Mouse (Mus musculus): Measurements from ENCODE around the gene Gtf2e1. TPM values are rescaled to one million over a fixed set of nuclear protein-coding genes. Genes with fewer than 3 reads are reported as not detected.

The Gtf2e1 gene
- polyA plus RNA-seq, 1 experiment from 2014 or later: 45.4 TPM

DNA sequence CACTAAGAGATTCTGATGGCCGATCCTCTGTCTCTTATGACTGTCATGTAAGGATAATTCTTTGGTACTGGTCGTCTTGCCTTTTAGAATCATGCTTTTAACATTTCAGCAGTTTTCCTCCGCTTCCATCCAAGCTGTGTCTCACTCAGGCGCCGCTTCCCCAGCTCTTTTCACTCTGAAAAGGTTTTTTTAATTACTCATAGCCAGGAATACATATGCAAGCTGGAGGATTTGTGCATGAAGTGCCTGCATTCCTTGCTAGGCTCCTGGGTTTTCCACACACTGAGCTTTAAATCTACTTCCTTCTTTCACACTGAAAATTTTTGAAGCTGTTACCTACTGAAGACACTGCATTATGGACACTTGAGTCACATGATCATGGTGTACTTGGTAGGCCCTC is 23.4 kb upstream of the Gtf2e1 start:
- no peak overlapping the region for H3K4me2 ChIP-seq (ENCODE audit: low read depth, severe bottlenecking)
- DNase-seq (ENCODE audit: low spot score) (no peak), ATAC-seq (ENCODE audit: insufficient number of reproducible peaks, low FRiP score, low TSS enrichment, low read depth) (no peak)
- H3K9me3 ChIP-seq (ENCODE audit: control insufficient read depth, low read length): peaks cover 2% of the 10 kb centered on the region; the same call in 1 of the 2 replicates
- H3K27ac ChIP-seq (replicated peaks; ENCODE audit: low read depth, low read length): no peak overlapping the region
- H3K27me3 ChIP-seq (ENCODE audit: control insufficient read depth, insufficient read depth, low read length): no peaks in the 10 kb centered on the region
- no peak overlapping the region for H3K4me3 ChIP-seq (ENCODE audit: low read depth, low read length)
- H3K4me1 ChIP-seq (ENCODE audit: control insufficient read depth, insufficient read depth, low read length): no peaks in the 10 kb centered on the region
- peaks cover 4% of the 10 kb centered on the region; the same call in 1 of the 2 replicates for H3K36me3 ChIP-seq (ENCODE audit: control insufficient read depth, insufficient read depth, low read length)
- 87% methylated on average over 5 of the region's 5 CpGs for WGBS
- no peak overlapping the region for H3K9ac ChIP-seq (ENCODE audit: low read length)

GRCm38 (mm10) chr16:37562414-37562813 is 22.8 kb upstream of the Gtf2e1 start:
- no peak overlapping the region for H3K9ac ChIP-seq (ENCODE audit: low read length)
- no peak overlapping the region for H3K27ac ChIP-seq (replicated peaks; ENCODE audit: low read depth, low read length)
- no peaks in the 10 kb centered on the region for H3K27me3 ChIP-seq (ENCODE audit: control insufficient read depth, insufficient read depth, low read length)
- peaks cover 4% of the 10 kb centered on the region; the same call in 1 of the 2 replicates for H3K36me3 ChIP-seq (ENCODE audit: control insufficient read depth, insufficient read depth, low read length)
- ATAC-seq (ENCODE audit: insufficient number of reproducible peaks, low FRiP score, low TSS enrichment, low read depth) (no peak), DNase-seq (ENCODE audit: low spot score) (no peak)
- no peak overlapping the region for H3K4me2 ChIP-seq (ENCODE audit: low read depth, severe bottlenecking)
- 89% methylated on average over 6 of the region's 6 CpGs for whole genome bisulfite sequencing
- H3K4me1 ChIP-seq (ENCODE audit: control insufficient read depth, insufficient read depth, low read length): no peaks in the 10 kb centered on the region
- H3K9me3 ChIP-seq (ENCODE audit: control insufficient read depth, low read length): peaks cover 2% of the 10 kb centered on the region; the same call in 1 of the 2 replicates
- no peak overlapping the region for H3K4me3 ChIP-seq (ENCODE audit: low read depth, low read length)

DNA sequence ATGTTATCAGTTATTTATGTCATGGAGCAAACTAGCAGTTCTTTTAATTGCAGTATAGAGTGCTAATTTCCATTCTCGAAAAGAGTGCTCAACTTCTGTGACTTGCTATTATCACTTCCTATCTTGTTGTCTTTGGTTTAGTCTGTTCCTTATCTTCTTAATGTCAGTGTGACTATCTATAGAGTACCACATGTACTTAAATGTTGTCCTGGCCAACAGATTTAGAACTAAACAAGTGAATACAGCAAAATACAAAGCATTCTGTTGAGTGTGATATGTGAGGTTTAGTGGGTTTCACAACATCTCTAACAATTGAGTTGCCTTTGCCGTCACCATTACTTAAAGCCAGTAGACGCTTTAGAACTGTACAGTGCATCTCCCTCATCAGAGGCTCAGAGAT is 13.2 kb upstream of the Gtf2e1 start:
- no peak overlapping the region for H3K4me2 ChIP-seq (ENCODE audit: low read depth, severe bottlenecking)
- no peak for DNase-seq (ENCODE audit: low spot score)
- no peak for ATAC-seq (ENCODE audit: insufficient number of reproducible peaks, low FRiP score, low TSS enrichment, low read depth)
- WGBS: 87% methylated on average over 3 of the region's 3 CpGs
- H3K27ac ChIP-seq (replicated peaks; ENCODE audit: low read depth, low read length): no peak overlapping the region
- no peak overlapping the region for H3K4me3 ChIP-seq (ENCODE audit: low read depth, low read length)
- no peaks in the 10 kb centered on the region for H3K4me1 ChIP-seq (ENCODE audit: control insufficient read depth, insufficient read depth, low read length)
- 0 out of 2 replicates have a peak, but pooled peaks cover 2% of the 10 kb centered on the region for H3K36me3 ChIP-seq (ENCODE audit: control insufficient read depth, insufficient read depth, low read length)
- no peaks in the 10 kb centered on the region for H3K9me3 ChIP-seq (ENCODE audit: control insufficient read depth, low read length)
- H3K9ac ChIP-seq (ENCODE audit: low read length): no peak overlapping the region
- H3K27me3 ChIP-seq (ENCODE audit: control insufficient read depth, insufficient read depth, low read length): no peaks in the 10 kb centered on the region

DNA sequence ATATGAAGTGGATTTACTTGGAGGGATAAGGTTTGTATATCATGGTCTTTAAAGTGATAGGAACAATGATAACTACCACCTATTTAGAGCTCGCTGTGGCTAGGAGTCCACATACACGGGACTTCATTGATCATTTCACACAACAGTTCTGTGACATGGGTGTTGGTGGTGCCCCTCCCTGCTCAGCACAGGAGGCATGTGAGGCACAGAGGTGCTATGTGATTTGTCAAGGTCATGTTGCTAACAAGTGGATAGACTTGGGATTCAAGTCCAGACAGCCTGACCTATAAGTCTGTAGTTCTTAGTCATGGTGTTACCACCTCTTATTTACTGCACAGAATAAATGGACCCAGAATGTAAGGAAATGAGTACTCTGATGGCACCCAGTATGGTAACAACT is 11.4 kb upstream of the Gtf2e1 start:
- 94% methylated on average over 2 of the region's 2 CpGs for WGBS
- no peak overlapping the region for H3K27ac ChIP-seq (replicated peaks; ENCODE audit: low read depth, low read length)
- H3K36me3 ChIP-seq (ENCODE audit: control insufficient read depth, insufficient read depth, low read length): no peaks in the 10 kb centered on the region
- H3K27me3 ChIP-seq (ENCODE audit: control insufficient read depth, insufficient read depth, low read length): no peaks in the 10 kb centered on the region
- ATAC-seq (ENCODE audit: insufficient number of reproducible peaks, low FRiP score, low TSS enrichment, low read depth) (no peak), DNase-seq (ENCODE audit: low spot score) (no peak)
- no peak overlapping the region for H3K4me2 ChIP-seq (ENCODE audit: low read depth, severe bottlenecking)
- no peaks in the 10 kb centered on the region for H3K4me1 ChIP-seq (ENCODE audit: control insufficient read depth, insufficient read depth, low read length)
- no peak overlapping the region for H3K9ac ChIP-seq (ENCODE audit: low read length)
- H3K4me3 ChIP-seq (ENCODE audit: low read depth, low read length): no peak overlapping the region
- H3K9me3 ChIP-seq (ENCODE audit: control insufficient read depth, low read length): no peaks in the 10 kb centered on the region

DNA sequence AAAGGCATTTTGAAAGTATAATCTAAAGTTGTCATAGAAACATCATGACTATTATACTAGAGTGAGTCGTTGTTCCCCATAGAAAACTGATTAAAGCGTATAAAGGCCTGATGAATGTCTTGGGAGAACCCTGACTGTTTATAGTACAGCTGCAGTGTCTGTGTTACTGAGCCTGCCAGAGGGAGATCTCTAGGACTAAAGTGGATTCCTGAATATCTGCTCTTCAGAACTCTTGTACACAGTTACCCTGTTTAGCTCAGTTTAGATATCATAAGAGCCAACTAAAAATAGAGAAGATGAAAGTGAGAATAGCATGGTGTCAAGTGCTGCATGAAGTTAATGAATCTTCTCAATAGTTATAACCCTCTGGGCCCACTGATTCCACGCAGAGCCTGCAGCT is 10.7 kb upstream of the Gtf2e1 start:
- WGBS: 88% methylated on average over 3 of the region's 3 CpGs
- Histone ChIP-seq H3K27me3 (ENCODE audit: control insufficient read depth, insufficient read depth, low read length) (no peaks in the 10 kb centered on the region), H3K9ac (ENCODE audit: low read length) (no peak overlapping the region), H3K36me3 (ENCODE audit: control insufficient read depth, insufficient read depth, low read length) (no peaks in the 10 kb centered on the region), H3K9me3 (ENCODE audit: control insufficient read depth, low read length) (no peaks in the 10 kb centered on the region), H3K27ac (replicated peaks; ENCODE audit: low read depth, low read length) (no peak overlapping the region), H3K4me3 (ENCODE audit: low read depth, low read length) (no peak overlapping the region), H3K4me1 (ENCODE audit: control insufficient read depth, insufficient read depth, low read length) (no peaks in the 10 kb centered on the region), H3K4me2 (ENCODE audit: low read depth, severe bottlenecking) (no peak overlapping the region)
- DNase-seq (ENCODE audit: low spot score): no peak
- no peak for ATAC-seq (ENCODE audit: insufficient number of reproducible peaks, low FRiP score, low TSS enrichment, low read depth)

DNA sequence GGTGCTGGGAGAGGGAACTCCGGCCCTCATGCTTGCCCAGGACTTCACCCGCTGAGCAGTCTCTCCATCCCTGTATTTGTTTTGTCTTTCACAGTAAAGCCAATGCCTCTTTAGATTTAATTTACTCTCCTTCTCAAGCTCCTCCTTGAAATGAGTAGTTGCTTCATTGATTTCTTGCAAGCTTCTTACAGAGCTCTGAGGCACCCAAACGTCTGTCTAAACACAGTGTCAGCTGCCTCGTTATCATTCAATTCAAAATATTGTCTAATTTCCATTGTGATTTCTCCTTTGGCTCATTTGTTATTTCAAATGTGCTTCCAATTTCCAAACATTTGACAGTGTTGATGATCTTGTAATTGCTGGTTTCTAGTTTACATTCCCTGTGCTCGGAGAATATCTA is 6.7 kb upstream of the Gtf2e1 start:
- H3K36me3 ChIP-seq (ENCODE audit: control insufficient read depth, insufficient read depth, low read length): no peaks in the 10 kb centered on the region; the same call in 1 of the 2 replicates
- WGBS: 88% methylated on average over 5 of the region's 5 CpGs
- no peak overlapping the region for H3K4me2 ChIP-seq (ENCODE audit: low read depth, severe bottlenecking)
- ATAC-seq (ENCODE audit: insufficient number of reproducible peaks, low FRiP score, low TSS enrichment, low read depth) (no peak), DNase-seq (ENCODE audit: low spot score) (no peak)
- H3K9ac ChIP-seq (ENCODE audit: low read length): no peak overlapping the region
- H3K27ac ChIP-seq (replicated peaks; ENCODE audit: low read depth, low read length): no peak overlapping the region
- no peaks in the 10 kb centered on the region for H3K4me1 ChIP-seq (ENCODE audit: control insufficient read depth, insufficient read depth, low read length)
- no peaks in the 10 kb centered on the region for H3K27me3 ChIP-seq (ENCODE audit: control insufficient read depth, insufficient read depth, low read length)
- no peaks in the 10 kb centered on the region for H3K9me3 ChIP-seq (ENCODE audit: control insufficient read depth, low read length)
- H3K4me3 ChIP-seq (ENCODE audit: low read depth, low read length): no peak overlapping the region

GRCm38 (mm10) chr16:37540776-37541175 is 1.2 kb upstream of the Gtf2e1 start:
- DNase-seq (ENCODE audit: low spot score) (no peak), ATAC-seq (ENCODE audit: insufficient number of reproducible peaks, low FRiP score, low TSS enrichment, low read depth) (no peak)
- no peaks in the 10 kb centered on the region; the same call in 1 of the 2 replicates for H3K36me3 ChIP-seq (ENCODE audit: control insufficient read depth, insufficient read depth, low read length)
- H3K27me3 ChIP-seq (ENCODE audit: control insufficient read depth, insufficient read depth, low read length): no peaks in the 10 kb centered on the region
- H3K4me3 ChIP-seq (ENCODE audit: low read depth, low read length): no peak overlapping the region
- no peak overlapping the region for H3K27ac ChIP-seq (replicated peaks; ENCODE audit: low read depth, low read length)
- peak overlapping the region; percentile 62; the same call in 1 of the 2 replicates for H3K4me2 ChIP-seq (ENCODE audit: low read depth, severe bottlenecking)
- H3K9ac ChIP-seq (ENCODE audit: low read length): no peak overlapping the region
- WGBS: 86% methylated on average over 6 of the region's 6 CpGs
- 0 out of 2 replicates have a peak, but pooled peaks cover 2% of the 10 kb centered on the region for H3K4me1 ChIP-seq (ENCODE audit: control insufficient read depth, insufficient read depth, low read length)
- no peaks in the 10 kb centered on the region for H3K9me3 ChIP-seq (ENCODE audit: control insufficient read depth, low read length)

- Histone ChIP-seq H3K36me3 (ENCODE audit: control insufficient read depth, insufficient read depth, low read length) (peaks cover 4% of the 10 kb centered on the region; the same call in 1 of the 2 replicates), H3K4me2 (ENCODE audit: low read depth, severe bottlenecking) (peak overlapping the region; percentile 80), H3K4me1 (ENCODE audit: control insufficient read depth, insufficient read depth, low read length) (0 out of 2 replicates have a peak, but pooled peaks cover 2% of the 10 kb centered on the region), H3K27ac (replicated peaks; ENCODE audit: low read depth, low read length) (peak overlapping the region; percentile 80; the same call in 1 of the 2 replicates), H3K9ac (ENCODE audit: low read length) (peak overlapping the region; percentile 84), H3K9me3 (ENCODE audit: control insufficient read depth, low read length) (no peaks in the 10 kb centered on the region), H3K27me3 (ENCODE audit: control insufficient read depth, insufficient read depth, low read length) (no peaks in the 10 kb centered on the region), H3K4me3 (ENCODE audit: low read depth, low read length) (peak overlapping the region; percentile 84)
- ATAC-seq (ENCODE audit: insufficient number of reproducible peaks, low FRiP score, low TSS enrichment, low read depth) (peak; percentile 52), DNase-seq (ENCODE audit: low spot score) (no peak)
- WGBS: under 1% methylated on average over 22 of the region's 22 CpGs
Observed at GRCm38 (mm10) chr16:37539240-37539610, 364 bp downstream of the Gtf2e1 start.

All from limb, embryonic 11.5 days (tissue).